Mouse (Mus musculus) neutrophil, adult 5-6 weeks (primary cell): Measurements from ENCODE around the gene Svs1. TPM values are rescaled to one million over a fixed set of nuclear protein-coding genes. Genes with fewer than 3 reads are reported as not detected.
A peak's percentile ranks its signal among the peaks of the same experiment; 100 is the strongest.
"Not testable (repeated sequence)": the region's sequence is repeated elsewhere in the genome, so short reads cannot be mapped to it uniquely, and the experiment has no call there.

Experiments used
- ATAC-seq: fragments of 151-379, 151-347 bp; 2 replicates; pipeline ENCODE4 v1.8.0; 2017; ENCODE audit warnings: mild to moderate bottlenecking, moderate TSS enrichment; ENCODE audit not compliant: insufficient number of reproducible peaks, poor library complexity, low FRiP score, severe bottlenecking; ENCODE audit errors: extremely low read depth
- total RNA-seq: library from RNA; stranded (forward); fragments of 200-1000 nt; gene quantifications from 2 replicates; pipeline ENCODE4 v1.2.3, GENCODE M21; 2017

Svs1 gene
- total RNA-seq, result not detected in 2 replicates

DNA sequence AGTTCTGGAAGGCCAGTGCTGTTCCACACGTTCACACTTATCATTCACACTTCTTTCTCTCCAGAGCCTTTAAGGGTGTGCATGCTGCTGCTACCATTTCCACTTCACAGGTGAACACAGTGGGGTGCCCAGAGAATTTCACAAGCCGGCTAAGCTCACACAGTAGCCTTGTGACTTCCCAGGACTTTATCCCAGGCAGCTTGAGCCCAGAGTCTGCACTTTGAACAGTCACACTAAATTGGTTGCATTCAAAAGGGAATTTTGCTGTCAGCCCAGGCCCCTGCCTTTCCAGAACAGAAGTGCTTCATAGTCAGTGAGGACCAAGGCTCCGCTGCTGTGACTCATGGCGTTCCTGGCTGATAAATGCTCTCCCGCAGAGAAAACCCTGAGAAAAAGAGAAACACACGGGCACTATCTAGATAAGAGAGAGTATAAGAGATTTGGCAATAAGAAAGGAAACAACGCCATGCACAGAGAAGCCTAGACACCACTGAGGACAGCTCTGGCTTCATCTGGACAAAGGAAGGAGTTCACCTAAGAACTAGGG, at the start of gene Svs1:
Svs1 (plus strand) TSS at position 418 of the 547 bp plus-strand sequence.
- no peak for ATAC-seq

DNA sequence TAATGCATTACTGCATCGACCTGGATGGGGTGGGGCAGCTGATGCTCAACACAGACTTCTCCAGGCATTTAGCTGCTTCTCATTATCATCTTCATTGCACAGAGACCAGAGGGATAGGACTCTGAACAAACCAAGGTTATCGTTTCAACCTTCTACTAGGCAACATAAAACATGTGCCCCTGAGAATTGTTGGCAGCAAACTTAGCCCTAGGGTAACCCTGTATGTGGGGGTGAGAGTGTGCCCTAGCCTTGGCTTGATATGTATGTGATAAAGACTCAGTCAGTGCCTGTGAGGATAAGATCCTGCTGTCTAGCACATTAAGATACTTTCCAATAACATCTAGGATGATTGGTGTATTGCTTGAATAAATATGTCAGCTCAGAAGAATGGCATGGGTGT, 37.1 kb upstream of the Svs1 start:
- no peak for ATAC-seq

GRCm38 (mm10) chr6:48950676-48951075, 36.0 kb upstream of the Svs1 start:
- no peak for ATAC-seq

DNA sequence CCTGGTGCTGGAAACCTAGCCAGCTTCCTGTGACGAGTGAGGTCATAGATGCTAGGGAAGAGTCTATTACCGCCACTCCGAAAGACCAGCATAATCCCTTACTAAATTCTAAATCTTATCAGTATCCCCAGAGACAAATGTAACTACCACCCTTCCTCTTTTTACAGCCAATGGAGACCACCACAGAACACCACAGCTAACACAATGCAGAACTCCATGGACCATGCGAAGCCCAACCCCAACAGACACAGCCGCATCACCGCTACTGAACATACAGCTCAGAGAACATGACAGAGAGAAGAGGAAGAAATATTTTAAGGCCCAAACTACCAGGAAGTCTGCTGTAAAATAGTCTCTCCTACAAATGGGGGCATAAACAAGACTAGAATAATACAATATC, 35.0 kb upstream of the Svs1 start:
- no peak for ATAC-seq

GRCm38 (mm10) chr6:48953220-48953619, 33.4 kb upstream of the Svs1 start:
- no peak for ATAC-seq

DNA sequence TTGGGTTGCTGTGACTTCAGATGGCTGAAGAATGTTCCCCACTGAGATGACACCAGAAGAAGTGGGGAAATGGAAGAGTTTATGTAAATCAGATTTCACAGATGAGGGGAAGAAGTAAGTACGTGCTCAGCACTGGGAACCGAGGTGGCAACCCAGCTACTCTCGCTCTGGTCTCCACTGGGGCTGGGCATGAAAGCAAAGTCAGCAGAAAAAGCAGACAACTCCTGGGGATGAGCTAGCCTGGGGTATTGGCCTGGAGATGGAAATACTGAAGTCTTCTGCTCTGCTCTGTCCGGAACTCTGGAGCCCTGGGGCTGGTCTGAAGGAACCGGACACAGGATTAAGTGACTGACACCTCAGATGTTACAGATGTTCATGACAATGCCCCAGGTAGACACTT, 32.5 kb upstream of the Svs1 start:
- ATAC-seq, result no peak

DNA sequence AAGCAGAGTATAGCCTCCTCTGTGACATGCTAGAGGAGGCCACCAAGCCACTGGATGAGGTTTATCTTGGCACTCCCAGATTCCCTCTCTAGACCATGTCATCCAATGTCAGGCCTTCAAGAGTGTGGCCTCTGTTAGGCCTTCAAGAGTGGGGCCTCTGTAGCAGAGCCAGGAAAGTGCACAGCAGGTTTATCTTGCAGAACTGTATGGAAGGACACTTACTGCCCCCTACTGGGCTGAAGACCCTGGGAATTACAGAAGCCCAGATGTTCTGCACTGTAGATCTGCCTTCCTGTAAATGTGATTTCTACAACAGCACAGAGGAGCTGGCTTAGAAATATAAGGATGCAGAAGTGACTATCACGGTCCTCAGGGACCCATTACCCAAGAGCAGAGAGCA, 31.7 kb upstream of the Svs1 start:
- no peak for ATAC-seq

- no peak for ATAC-seq
Observed at GRCm38 (mm10) chr6:48956785-48957184, 29.9 kb upstream of the Svs1 start.

DNA sequence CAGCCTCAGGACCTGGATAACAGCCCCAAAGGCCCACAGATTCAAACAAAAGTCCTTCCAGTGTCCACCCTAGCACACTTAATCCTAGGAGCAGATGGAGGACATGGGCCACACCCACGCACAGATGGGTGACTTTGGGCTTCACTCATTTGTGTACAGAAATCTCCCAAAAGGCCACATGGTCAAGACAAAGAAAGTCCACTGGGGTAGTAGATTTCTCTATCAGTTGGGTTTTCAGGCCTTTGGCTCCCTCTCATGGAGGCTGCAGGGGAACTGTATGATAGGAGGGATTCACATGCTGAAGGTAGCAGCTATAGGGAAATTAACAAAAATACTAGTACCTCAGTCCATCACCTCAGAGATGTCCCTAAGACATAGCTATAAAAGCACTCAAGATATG, 28.6 kb upstream of the Svs1 start:
- ATAC-seq, result no peak

DNA sequence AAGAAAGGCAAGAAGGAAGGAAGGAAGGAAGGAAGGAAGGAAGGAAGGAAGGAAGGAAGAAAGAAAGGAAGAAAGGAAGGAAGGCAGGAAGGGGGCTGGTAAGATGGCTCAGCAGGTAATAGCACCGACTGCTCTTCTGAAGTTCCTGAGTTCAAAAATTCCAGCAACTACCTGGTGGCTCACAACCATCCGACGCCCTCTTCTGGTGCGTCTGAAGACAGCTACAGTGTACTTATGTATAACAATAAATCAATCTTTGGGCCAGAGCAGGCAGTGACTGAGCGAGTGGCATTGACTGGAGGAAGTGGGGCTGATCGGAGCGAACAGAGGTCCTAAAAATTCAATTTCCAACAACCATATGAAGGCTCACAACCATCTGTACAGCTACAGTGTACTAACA, 27.5 kb upstream of the Svs1 start:
- ATAC-seq, result not testable (repeated sequence)

DNA sequence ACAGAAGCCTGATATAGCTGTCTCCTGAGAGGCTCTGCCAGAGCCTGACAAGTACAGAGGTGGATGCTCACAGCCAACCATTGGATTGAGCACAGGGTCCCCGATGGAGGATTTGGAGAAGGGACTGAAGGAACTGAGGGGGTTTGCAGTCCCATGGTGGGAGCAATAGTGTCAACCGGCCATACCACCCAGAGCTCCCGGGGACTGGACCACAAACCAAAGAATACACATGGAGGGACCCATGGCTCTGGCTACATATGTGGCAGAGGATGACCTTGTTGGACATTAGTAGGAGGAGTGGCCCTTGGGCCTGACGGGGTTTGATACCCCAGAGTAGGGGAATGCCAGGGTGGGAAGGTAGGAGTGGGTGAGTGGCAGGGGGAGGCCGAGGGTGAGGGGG, 20.0 kb upstream of the Svs1 start:
- ATAC-seq, result not testable (repeated sequence)

DNA sequence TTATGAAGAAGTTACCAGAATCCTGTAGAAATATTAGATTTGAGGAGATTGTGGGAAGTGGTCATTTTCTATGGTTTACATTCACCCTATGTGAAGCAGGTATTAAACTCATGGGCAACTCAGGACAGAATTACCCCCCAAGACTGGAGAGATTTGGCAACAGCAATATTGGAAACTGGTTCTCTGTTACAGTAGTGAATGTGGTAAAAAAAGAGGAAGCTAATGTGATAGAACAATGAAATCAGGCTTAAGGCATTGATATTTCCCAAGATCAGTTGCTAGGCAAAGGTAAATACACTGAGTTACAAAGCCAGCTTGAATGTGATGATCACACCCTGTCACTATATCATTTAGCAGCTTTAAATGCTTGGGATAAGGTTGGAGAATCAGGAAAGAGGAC, 18.8 kb upstream of the Svs1 start:
- ATAC-seq, result no peak

GRCm38 (mm10) chr6:48974663-48975062, 12.0 kb upstream of the Svs1 start, which contains the start of gene Doxl2:
Gene Doxl2 (plus strand): TSS chr6:48974963.
- ATAC-seq, result no peak

GRCm38 (mm10) chr6:48979616-48980015, 7.0 kb upstream of the Svs1 start:
- ATAC-seq, result no peak

- no peak for ATAC-seq
Observed at GRCm38 (mm10) chr6:48982305-48982704, 4.4 kb upstream of the Svs1 start.

- ATAC-seq, result no peak
Observed at GRCm38 (mm10) chr6:48989971-48990370, 3.3 kb downstream of the Svs1 start.

GRCm38 (mm10) chr6:48991991-48992390, 5.3 kb downstream of the Svs1 start:
- no peak for ATAC-seq

- ATAC-seq, result no peak
Observed at GRCm38 (mm10) chr6:48998186-48998585, 11.5 kb downstream of the Svs1 start.

DNA sequence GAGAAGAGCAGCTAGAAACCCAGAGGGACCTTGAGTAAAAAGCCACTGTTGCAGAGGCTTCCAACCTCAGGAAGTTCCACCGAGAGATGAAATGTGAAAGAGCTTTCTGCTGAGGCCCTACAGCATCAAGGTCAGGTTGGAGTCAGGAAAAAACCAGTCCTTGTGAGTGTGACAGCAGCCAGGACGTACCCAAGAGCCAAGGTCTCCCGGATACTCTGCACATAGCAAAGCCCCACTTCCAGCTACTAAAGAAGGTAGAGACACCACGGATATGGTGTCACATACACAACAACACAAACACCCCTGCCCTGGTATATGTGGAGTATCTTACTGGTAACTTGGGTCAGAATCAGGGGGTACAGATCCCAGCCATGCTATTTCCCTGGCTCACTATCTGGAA, 12.1 kb downstream of the Svs1 start:
- ATAC-seq, result no peak

DNA sequence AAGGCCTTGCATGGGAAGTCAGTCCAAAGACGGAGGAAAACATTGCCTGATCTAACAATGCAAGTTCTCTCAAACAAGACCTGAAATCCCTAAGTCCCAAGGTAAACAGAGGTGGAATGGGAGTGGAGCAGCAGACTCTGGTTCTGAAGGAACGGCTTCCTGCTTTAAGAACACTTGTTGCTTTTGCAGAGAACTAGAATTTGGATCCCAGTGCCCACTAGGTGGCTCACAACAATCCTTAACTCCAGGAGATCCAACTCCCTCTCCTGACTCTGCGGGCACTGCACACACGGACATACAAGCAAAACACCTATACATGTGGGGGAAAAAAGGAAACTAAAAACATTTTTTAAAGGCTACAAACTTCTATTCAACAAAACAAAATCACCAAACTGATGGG, 16.7 kb downstream of the Svs1 start:
- no peak for ATAC-seq

DNA sequence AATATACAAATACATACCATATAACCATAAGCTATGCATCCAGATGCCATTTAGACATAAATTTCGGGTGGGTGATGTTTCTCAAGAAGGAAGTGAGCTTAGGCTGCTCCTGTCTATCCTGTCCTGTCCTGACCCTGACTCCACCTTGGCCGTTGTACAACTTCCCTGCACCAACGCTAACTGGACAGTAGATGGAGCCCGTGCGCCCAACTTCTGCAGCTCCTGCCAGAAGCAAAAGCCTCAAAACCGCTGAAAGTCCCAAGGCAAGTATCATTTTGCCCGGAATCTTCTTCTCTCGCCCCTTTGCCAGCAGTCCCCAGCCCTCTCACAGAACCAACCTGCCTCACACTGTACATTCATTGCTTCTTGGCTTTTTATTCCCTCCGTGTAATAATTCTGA, 21.3 kb downstream of the Svs1 start:
- ATAC-seq, result peak; percentile 84
